Mouse (Mus musculus) midbrain, embryonic 14.5 days (tissue): ENCODE results near the gene 1110017D15Rik. TPM values are rescaled to one million over a fixed set of nuclear protein-coding genes. Genes with fewer than 3 reads are reported as not detected.
A peak's percentile ranks its signal among the peaks of the same experiment; 100 is the strongest.
"Not testable (repeated sequence)": the region's sequence is repeated elsewhere in the genome, so short reads cannot be mapped to it uniquely, and the experiment has no call there.

Source experiments
- ATAC-seq: fragments of 200-750 bp; cut with Nextera tagmentation; 2 replicates; pipeline ENCODE4 v1.8.0; 2017; ENCODE audit warnings: moderate number of reproducible peaks, moderate library complexity; ENCODE audit not compliant: low FRiP score, low TSS enrichment
- DNase-seq: peaks from one replicate; pipeline ENCODE4 v3.0.0-alpha.2; 2015
- H3K27ac ChIP-seq: fragments of 300-500 bp; sonication (generic); replicated peaks from 2 replicates; pipeline ENCODE4 v1.5.1; 2014; ENCODE audit warnings: mild to moderate bottlenecking, low read depth, low read length, moderate library complexity
- H3K27me3 ChIP-seq: fragments of 300-500 bp; sonication (generic); 2 replicates; pipeline ENCODE4 v1.6.1; 2014; ENCODE audit warnings: low read length, control low read depth, mixed read lengths; ENCODE audit not compliant: control insufficient read depth, insufficient read depth
- H3K36me3 ChIP-seq: fragments of 300-500 bp; sonication (generic); 2 replicates; pipeline ENCODE4 v1.6.1; 2014; ENCODE audit warnings: low read length, control low read depth; ENCODE audit not compliant: control insufficient read depth, insufficient read depth
- H3K4me1 ChIP-seq: fragments of 300-500 bp; sonication (generic); 2 replicates; pipeline ENCODE4 v1.6.1; 2014; ENCODE audit warnings: mild to moderate bottlenecking, antibody characterized with exemption, low read length, control low read depth; ENCODE audit not compliant: control insufficient read depth, insufficient read depth
- H3K4me2 ChIP-seq: fragments of 300-500 bp; sonication (generic); 2 replicates; pipeline ENCODE4 v1.6.1; 2014; ENCODE audit warnings: mild to moderate bottlenecking, low read length, moderate library complexity
- H3K4me3 ChIP-seq: fragments of 300-500 bp; sonication (generic); replicated peaks from 2 replicates; pipeline ENCODE4 v1.5.1; 2014; ENCODE audit warnings: low read depth, low read length
- H3K9ac ChIP-seq: fragments of 300-500 bp; sonication (generic); replicated peaks from 2 replicates; pipeline ENCODE4 v1.6.1; 2014; ENCODE audit warnings: mild to moderate bottlenecking, low read length, moderate library complexity
- H3K9me3 ChIP-seq: fragments of 300-500 bp; sonication (generic); 2 replicates; pipeline ENCODE4 v1.6.1; 2016; ENCODE audit warnings: low read length, control low read depth, mixed read lengths; ENCODE audit not compliant: control insufficient read depth
- WGBS: fragments of 180-500 bp; shearing (Covaris S2); extraction: QIAGEN DNeasy Blood & Tissue Kit; methylation state at CpG from one replicate; pipeline ENCODE4 v1.1.7; 2014; 5-methylcytosine and 5-hydroxymethylcytosine counted together
- polyA plus RNA-seq: library from polyadenylated mRNA; unstranded; fragments of >200 nt; fragmentation: Nextera tagmentation; extraction: Ambion mirVana; gene quantifications from 2 replicates; pipeline ENCODE4 v1.2.1, GENCODE M21; 2014

1110017D15Rik gene
- polyA plus RNA-seq, 1 experiment from 2014 or later, result 13.2 TPM

- H3K27me3 ChIP-seq, result no peaks in the 10 kb centered on the region
- peak overlapping the region; percentile 34; the same call in 1 of the 2 replicates for H3K27ac ChIP-seq
- no peak overlapping the region for H3K9ac ChIP-seq
- no peaks in the 10 kb centered on the region for H3K36me3 ChIP-seq
- no peaks in the 10 kb centered on the region for H3K9me3 ChIP-seq
- peaks cover 7% of the 10 kb centered on the region; the same call in 1 of the 2 replicates for H3K4me1 ChIP-seq
- H3K4me2 ChIP-seq, result no peak overlapping the region
- no peak overlapping the region for H3K4me3 ChIP-seq
- peak; percentile 74 for DNase-seq
- WGBS, result 21% methylated on average over 5 of the region's 5 CpGs
- ATAC-seq, result peak; percentile 73
Measured at GRCm38 (mm10) chr4:41470684-41471383, 46.3 kb downstream of the 1110017D15Rik start.

DNA sequence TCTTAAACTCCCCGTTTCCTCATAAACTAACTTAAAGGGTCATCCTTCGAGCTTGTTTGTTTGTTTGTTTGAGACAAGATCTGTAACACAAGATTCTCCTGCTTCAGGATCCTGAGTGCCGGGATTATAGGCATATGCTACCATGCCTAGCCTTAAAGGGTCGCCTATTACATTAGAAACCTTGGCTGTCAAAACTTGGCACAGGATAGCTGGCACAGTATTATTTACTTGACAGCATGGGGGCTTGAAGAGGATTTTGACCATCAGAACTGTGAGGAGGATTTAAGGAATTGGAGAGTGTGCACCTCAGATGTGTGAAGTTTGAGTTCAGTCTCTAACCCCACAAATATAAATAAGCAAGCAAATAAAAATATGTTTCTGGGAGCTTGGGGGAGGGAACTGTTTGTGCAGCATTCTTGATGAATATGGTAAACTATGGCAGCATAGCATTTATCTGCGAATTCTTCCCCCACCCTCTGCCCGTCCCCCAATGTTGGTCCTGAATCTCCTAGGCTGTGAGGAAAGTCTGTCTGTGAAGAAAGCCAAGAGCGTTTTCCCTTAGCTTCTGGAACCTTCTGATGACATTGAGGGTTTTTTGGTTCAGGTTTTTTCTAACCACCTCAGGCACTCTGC, 47.0 kb downstream of the 1110017D15Rik start:
- no peaks in the 10 kb centered on the region for H3K27me3 ChIP-seq
- no peak overlapping the region for H3K9ac ChIP-seq
- peaks cover 7% of the 10 kb centered on the region; the same call in 1 of the 2 replicates for H3K4me1 ChIP-seq
- no peaks in the 10 kb centered on the region for H3K9me3 ChIP-seq
- H3K4me2 ChIP-seq, result no peak overlapping the region
- ATAC-seq (no peak), DNase-seq (no peak)
- no peak overlapping the region for H3K4me3 ChIP-seq
- WGBS, result 50% methylated on average over 7 of the region's 7 CpGs
- no peaks in the 10 kb centered on the region for H3K36me3 ChIP-seq
- peak overlapping the region; percentile 34; the same call in 1 of the 2 replicates for H3K27ac ChIP-seq

DNA sequence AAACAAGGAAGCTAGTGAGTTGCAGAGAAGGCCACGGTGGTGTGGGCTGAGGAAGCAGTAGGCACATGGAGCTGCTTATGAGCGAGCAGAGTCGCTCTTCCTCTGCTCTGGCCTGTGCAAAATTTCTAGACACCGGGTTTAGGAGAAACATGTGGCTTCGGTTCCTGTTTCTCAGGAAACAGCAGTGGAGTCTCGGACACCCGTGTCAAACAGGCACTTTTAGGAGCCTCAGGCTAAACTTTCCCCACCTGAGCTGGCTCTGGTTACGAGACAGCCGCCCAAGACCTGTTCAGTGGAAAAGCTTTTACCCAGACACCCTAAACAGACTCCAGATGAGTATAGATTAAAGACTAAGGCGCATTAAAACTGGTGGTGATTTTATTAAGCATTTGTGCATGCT, 47.9 kb downstream of the 1110017D15Rik start:
- WGBS, result 78% methylated on average over 10 of the region's 10 CpGs

DNA sequence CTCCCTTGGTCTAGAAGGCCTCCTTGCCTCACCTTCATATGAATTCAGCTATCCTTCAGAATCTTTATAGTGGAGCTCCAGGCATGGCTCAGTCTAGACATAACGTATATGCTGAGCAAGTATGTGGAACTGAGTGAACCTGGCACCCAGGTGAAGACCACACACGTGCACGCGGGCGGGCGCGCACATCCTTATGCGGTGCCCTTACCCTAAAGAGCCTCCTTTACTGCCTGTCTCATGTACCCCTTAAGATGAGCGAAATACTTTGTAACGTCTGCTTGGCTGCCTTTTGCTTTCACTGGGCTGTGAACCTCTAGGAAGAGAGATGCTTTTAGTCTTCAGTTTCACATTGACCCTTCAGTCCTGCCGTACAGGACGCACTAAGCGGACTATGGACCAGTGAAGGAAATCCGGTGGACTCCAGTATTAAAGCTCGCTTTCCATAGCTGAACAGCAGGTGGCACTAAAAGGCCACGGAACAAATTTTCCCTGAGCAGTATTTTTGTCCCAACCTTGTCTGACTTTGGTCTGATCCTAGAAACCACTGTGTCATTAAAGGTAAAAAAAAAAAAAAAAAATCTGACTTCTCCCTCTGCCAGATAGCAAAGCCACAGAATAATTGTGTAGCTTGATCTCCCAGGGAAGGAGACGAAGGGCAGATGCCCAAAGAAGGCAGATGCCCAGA, 48.6 kb downstream of the 1110017D15Rik start:
- 54% methylated on average over 17 of the region's 17 CpGs for WGBS
- no peak overlapping the region for H3K27ac ChIP-seq
- ATAC-seq (no peak), DNase-seq (peak; percentile 90)
- H3K9ac ChIP-seq, result no peak overlapping the region
- H3K36me3 ChIP-seq, result no peaks in the 10 kb centered on the region
- H3K4me1 ChIP-seq, result peaks cover 12% of the 10 kb centered on the region
- H3K9me3 ChIP-seq, result no peaks in the 10 kb centered on the region
- no peak overlapping the region for H3K4me2 ChIP-seq
- H3K27me3 ChIP-seq, result no peaks in the 10 kb centered on the region
- no peak overlapping the region for H3K4me3 ChIP-seq

More for the DNA sequence above, 47.9 kb downstream of the 1110017D15Rik start:
- Histone ChIP-seq H3K27me3 (no peaks in the 10 kb centered on the region), H3K9ac (no peak overlapping the region), H3K27ac (no peak overlapping the region), H3K4me3 (no peak overlapping the region), H3K4me2 (no peak overlapping the region), H3K36me3 (no peaks in the 10 kb centered on the region), H3K4me1 (peaks cover 7% of the 10 kb centered on the region; the same call in 1 of the 2 replicates), H3K9me3 (no peaks in the 10 kb centered on the region)
- ATAC-seq, result no peak
- DNase-seq, result no peak

GRCm38 (mm10) chr4:41465287-41465665, 51.9 kb downstream of the 1110017D15Rik start:
- Histone ChIP-seq H3K9me3 (no peaks in the 10 kb centered on the region), H3K27me3 (no peaks in the 10 kb centered on the region), H3K27ac (peak overlapping the region; percentile 68), H3K36me3 (no peaks in the 10 kb centered on the region), H3K9ac (peak overlapping the region; percentile 60), H3K4me1 (peaks cover 8% of the 10 kb centered on the region), H3K4me2 (peak overlapping the region; percentile 60), H3K4me3 (peak overlapping the region; percentile 71)
- DNase-seq (peak; percentile 65), ATAC-seq (no peak; the same call in 1 of the 2 replicates)
- 3% methylated on average over 17 of the region's 17 CpGs for WGBS

- DNase-seq (peak; percentile 100), ATAC-seq (peak; percentile 98)
- under 1% methylated on average over 70 of the region's 70 CpGs for WGBS
- Histone ChIP-seq H3K27me3 (no peaks in the 10 kb centered on the region), H3K27ac (peak within 1 kb of the TSS; percentile 68), H3K4me3 (peak within 1 kb of the TSS; percentile 71), H3K4me1 (peaks cover 5% of the 10 kb centered on the region; the same call in 1 of the 2 replicates), H3K4me2 (peak within 1 kb of the TSS; percentile 74), H3K36me3 (no peaks in the 10 kb centered on the region), H3K9me3 (no peaks in the 10 kb centered on the region), H3K9ac (peak within 1 kb of the TSS; percentile 60)
Measured at GRCm38 (mm10) chr4:41464345-41465286, 52.5 kb downstream of the 1110017D15Rik start, which contains the start of the genes Kif24 and Nudt2. Gene Kif24 (minus strand): TSS chr4:41464887. Gene Nudt2 (plus strand): TSS chr4:41465151.

DNA sequence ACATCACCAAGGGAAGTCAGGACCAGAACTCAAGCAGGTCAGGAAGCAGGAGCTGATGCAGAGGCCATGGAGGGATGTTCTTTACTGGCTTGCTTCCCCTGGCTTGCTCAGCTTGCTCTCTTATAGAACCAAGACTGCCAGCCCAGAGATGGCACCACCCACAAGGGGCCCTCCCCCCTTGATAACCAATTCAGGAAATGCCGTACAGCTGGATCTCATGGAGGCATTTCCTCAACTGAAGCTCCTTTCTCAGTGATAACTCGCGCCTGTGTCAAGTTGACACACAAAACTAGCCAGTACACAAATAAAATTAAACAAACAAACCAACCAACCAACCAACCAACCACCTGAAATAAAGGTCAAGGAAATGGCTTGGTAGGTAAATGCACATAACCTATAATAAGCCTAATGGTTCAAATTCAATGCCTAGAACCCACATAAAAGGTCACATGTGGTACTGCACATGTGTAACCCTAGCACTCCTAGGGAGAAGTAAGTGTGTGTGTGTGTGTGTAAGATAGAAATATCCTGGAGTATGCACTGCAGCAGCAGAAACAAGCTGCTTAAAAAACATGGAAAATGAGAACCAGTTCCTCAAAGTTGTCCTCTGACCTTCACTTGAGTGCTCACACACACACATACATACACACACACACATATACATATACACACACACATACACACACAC, 53.9 kb downstream of the 1110017D15Rik start:
- DNase-seq, H3K36me3 ChIP-seq, H3K9me3 ChIP-seq, H3K27me3 ChIP-seq, ATAC-seq, H3K27ac ChIP-seq, H3K4me3 ChIP-seq, H3K9ac ChIP-seq, H3K4me1 ChIP-seq: not testable (repeated sequence)
- peak overlapping the region; percentile 74 for H3K4me2 ChIP-seq
- WGBS, result 89% methylated on average over 3 of the region's 3 CpGs
